Mouse (Mus musculus) ES-Bruce4 (cell line): Measurements from ENCODE around the gene Slc29a3.
"Not testable (repeated sequence)": the region's sequence is repeated elsewhere in the genome, so short reads cannot be mapped to it uniquely, and the experiment has no call there.

Experiments
- CTCF ChIP-seq: IDR thresholded peaks from one replicate; pipeline ENCODE4 v1.8.1; 2011; ENCODE audit warnings: low read depth, low read length
- EP300 ChIP-seq: IDR thresholded peaks from 2 replicates; pipeline ENCODE4 v1.6.1; 2011; ENCODE audit warnings: low read depth, low read length; ENCODE audit not compliant: insufficient read depth
- POLR2A ChIP-seq: IDR thresholded peaks from one replicate; pipeline ENCODE4 v1.8.1; 2011; ENCODE audit warnings: low read length; ENCODE audit not compliant: insufficient read depth

GRCm38 (mm10) chr10:60742296-60742695 lies 10.3 kb downstream of the Slc29a3 start:
- not testable (repeated sequence) for TF ChIP-seq POLR2A, EP300, CTCF
